Mouse (Mus musculus) limb, embryonic 12.5 days (tissue): ENCODE data around the gene E130309D02Rik. TPM values are rescaled to one million over a fixed set of nuclear protein-coding genes. Genes with fewer than 3 reads are reported as not detected.

Experiments
- ATAC-seq: fragments of 200-750 bp; cut with Nextera tagmentation; 2 replicates; pipeline ENCODE4 v1.8.0; 2017; ENCODE audit warnings: low read depth, moderate TSS enrichment; ENCODE audit not compliant: insufficient number of reproducible peaks, insufficient read depth, low FRiP score, low TSS enrichment
- H3K27ac ChIP-seq: fragments of 300-500 bp; sonication (generic); 2 replicates; pipeline ENCODE4 v1.5.1; 2016; ENCODE audit warnings: mild to moderate bottlenecking, moderate library complexity
- H3K27me3 ChIP-seq: fragments of 300-500 bp; sonication (generic); 2 replicates; pipeline ENCODE4 v1.6.1; 2016; ENCODE audit warnings: mild to moderate bottlenecking, moderate library complexity
- H3K36me3 ChIP-seq: fragments of 300-500 bp; sonication (generic); 2 replicates; pipeline ENCODE4 v1.6.1; 2016; ENCODE audit warnings: mild to moderate bottlenecking, moderate library complexity
- H3K4me1 ChIP-seq: fragments of 300-500 bp; sonication (generic); replicated peaks from 2 replicates; pipeline ENCODE4 v1.6.1; 2016
- H3K4me2 ChIP-seq: fragments of 300-500 bp; sonication (generic); 2 replicates; pipeline ENCODE4 v1.6.1; 2016; ENCODE audit warnings: mild to moderate bottlenecking, moderate library complexity
- H3K4me3 ChIP-seq: fragments of 300-500 bp; sonication (generic); replicated peaks from 2 replicates; pipeline ENCODE4 v1.5.1; 2016; ENCODE audit warnings: mild to moderate bottlenecking
- H3K9ac ChIP-seq: fragments of 300-500 bp; sonication (generic); replicated peaks from 2 replicates; pipeline ENCODE4 v1.6.1; 2016; ENCODE audit warnings: mild to moderate bottlenecking, moderate library complexity
- H3K9me3 ChIP-seq: fragments of 300-500 bp; sonication (generic); 2 replicates; pipeline ENCODE4 v1.6.1; 2016; ENCODE audit warnings: mild to moderate bottlenecking, moderate library complexity
- WGBS: fragments of 180-500 bp; shearing (Covaris S2); methylation state at CpG from one replicate; pipeline ENCODE4 v1.1.7; 2016; 5-methylcytosine and 5-hydroxymethylcytosine counted together
- polyA plus RNA-seq: library from polyadenylated mRNA; unstranded; fragments of >200 nt; fragmentation: Nextera tagmentation; extraction: Ambion mirVana; gene quantifications from 2 replicates; pipeline ENCODE4 v1.2.1, GENCODE M21; 2016

E130309D02Rik gene
- 53.9 and 56.9 TPM in 2 replicates for polyA plus RNA-seq

DNA sequence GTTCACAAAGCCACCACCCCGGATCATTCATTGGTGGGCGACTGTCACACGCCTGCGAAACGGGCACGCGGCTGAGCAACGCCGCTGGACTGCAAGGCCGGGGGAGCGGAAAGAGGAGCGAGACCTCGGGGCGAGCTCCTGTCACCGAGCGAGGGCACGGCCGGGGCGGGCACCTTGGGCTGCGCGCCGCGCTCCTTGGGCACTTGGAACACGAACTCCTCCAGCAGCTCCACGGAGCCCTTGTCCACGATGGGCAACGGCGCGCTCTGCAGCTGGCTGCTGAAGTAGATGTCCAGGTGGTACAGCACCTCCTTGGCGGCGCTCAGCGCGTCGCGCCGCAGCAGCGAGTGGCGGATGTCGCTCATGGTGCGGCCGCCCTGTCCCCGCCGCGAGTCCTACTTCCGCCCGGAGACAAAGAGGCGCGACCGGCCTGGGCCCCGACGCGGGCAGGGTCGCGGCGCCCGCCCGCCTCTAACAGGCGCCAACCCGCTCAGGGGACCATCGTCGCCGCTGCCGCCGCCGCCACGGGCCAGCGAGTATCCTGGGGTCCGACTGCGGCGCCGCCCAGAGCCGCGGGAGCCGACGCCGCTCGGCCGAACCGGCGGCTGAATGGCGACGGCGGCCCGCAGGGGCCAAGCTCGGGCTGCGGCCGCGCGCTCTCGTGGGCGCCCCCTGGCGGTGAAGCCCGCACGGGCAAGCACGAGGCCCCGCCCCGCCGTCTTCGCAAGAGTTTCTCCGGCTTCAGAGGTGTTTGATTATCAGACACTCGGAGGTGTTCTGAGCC is at the start of gene E130309D02Rik:
Gene E130309D02Rik, minus strand, starts transcription at position 631 of the 784 bp plus-strand sequence.
- H3K36me3 ChIP-seq: peaks cover 79% of the 10 kb centered on the region
- WGBS: under 1% methylated on average over 99 of the region's 101 CpGs
- ATAC-seq: peak; percentile 67

DNA sequence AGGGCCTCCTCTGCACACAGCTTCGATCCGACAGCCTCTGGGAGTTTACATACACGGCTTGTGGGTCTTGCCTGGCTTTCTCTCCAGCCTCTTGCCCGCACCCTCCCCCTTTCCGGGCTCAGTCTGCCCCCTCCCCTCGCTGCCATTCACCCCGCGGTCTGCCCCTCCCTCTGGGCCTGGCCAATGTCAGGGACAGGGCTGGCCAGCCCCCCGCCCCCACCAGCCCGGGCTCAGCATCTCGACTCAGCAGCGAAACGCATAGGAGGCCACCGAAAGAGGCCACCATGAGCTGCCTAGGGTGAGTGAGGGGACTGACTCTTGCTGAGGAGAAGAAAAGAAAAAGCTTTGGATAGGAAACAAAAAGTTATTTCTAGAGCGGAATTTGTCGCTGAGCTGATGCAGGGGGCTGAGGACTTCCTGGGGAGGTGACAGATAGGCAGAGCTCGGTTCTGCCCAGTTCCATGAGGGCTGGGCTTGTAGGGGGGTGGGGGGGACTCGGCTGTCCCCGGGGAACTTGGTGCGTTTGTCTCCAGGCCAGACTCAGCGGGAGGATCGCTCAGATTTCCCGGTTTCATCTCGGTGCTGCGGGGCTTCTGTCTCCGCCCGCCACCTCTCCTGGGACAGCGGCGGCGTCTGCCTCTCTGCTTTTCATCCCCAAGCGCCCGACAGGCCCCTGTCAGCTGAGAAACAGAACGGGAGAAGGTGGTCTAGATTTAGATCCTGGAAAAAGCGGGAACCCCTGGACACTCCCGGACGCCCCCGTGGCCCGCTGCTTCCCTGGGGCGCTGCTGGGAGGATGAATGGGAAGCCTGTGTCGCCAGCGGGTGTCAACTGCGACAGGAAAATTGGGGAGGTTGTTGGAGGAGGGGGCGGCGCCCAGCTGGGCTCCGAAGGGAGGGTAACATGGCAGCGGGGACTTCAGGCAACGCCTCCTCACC is 48.8 kb upstream of the E130309D02Rik start:
- no peaks in the 10 kb centered on the region for H3K9me3 ChIP-seq
- H3K4me2 ChIP-seq: peak overlapping the region; percentile 95
- peaks cover 77% of the 10 kb centered on the region for H3K27me3 ChIP-seq
- 1% methylated on average over 47 of the region's 47 CpGs for WGBS
- peak overlapping the region; percentile 63 for H3K9ac ChIP-seq
- no peaks in the 10 kb centered on the region for H3K36me3 ChIP-seq
- ATAC-seq: peak; percentile 66
- H3K27ac ChIP-seq: no peak overlapping the region
- H3K4me3 ChIP-seq: peak overlapping the region; percentile 48
- peaks cover 11% of the 10 kb centered on the region; the same call in 1 of the 2 replicates for H3K4me1 ChIP-seq

More for the DNA sequence above, at the start of gene E130309D02Rik:
- H3K9me3 ChIP-seq: no peaks in the 10 kb centered on the region
- peak within 1 kb of the TSS; percentile 96 for H3K9ac ChIP-seq
- H3K27me3 ChIP-seq: no peaks in the 10 kb centered on the region
- H3K4me3 ChIP-seq: peak within 1 kb of the TSS; percentile 85
- H3K4me1 ChIP-seq: peaks cover 15% of the 10 kb centered on the region
- H3K27ac ChIP-seq: peak within 1 kb of the TSS; percentile 92
- H3K4me2 ChIP-seq: peak within 1 kb of the TSS; percentile 84

DNA sequence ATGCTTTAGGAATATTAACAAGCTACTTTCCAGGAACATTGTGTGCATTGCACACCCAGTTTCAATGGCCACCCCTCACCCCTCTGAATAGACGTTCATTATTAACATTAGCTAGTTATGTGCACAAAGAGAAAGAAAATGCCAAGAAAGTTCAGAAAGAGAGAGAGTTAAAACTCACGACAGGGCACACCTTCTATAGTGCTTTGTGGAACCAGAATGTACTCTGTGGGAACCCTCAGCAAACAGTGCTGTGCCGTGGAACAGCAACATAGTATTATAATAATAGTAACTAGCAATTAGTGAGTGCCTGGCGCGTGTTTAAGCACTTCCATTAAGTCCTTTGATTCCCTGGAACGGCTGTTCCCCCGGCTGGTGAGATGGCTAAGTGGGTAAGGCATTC is 46.3 kb upstream of the E130309D02Rik start:
- Histone ChIP-seq H3K4me3 (no peak overlapping the region), H3K9me3 (no peaks in the 10 kb centered on the region), H3K27ac (no peak overlapping the region), H3K27me3 (peaks cover 82% of the 10 kb centered on the region), H3K9ac (no peak overlapping the region), H3K4me2 (no peak overlapping the region), H3K4me1 (peaks cover 23% of the 10 kb centered on the region), H3K36me3 (no peaks in the 10 kb centered on the region)
- no peak for ATAC-seq
- 61% methylated on average over 7 of the region's 7 CpGs for WGBS

DNA sequence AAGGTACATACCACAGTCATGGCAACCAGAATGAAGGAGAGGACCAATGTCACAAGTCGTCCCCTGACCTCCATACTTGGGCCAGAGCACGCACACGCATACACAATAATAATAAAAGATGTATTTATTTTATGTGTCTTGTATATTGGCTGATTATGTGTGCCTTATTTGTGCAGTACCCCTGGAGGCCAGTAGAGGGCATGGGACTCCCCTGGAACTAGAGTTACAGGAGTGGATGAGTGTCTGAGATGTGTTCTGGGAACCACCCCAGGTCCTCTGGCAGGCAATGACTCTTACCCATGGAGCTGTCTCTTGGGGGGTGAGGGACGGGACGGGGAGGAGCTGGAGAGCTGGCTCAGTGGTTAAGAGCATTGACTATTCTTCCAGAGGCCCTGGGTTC is 44.8 kb upstream of the E130309D02Rik start:
- no peak overlapping the region for H3K4me2 ChIP-seq
- no peak overlapping the region for H3K9ac ChIP-seq
- no peaks in the 10 kb centered on the region for H3K36me3 ChIP-seq
- no peak overlapping the region for H3K27ac ChIP-seq
- peaks cover 23% of the 10 kb centered on the region for H3K4me1 ChIP-seq
- no peaks in the 10 kb centered on the region for H3K9me3 ChIP-seq
- ATAC-seq: no peak
- H3K4me3 ChIP-seq: no peak overlapping the region
- WGBS: 59% methylated on average over 5 of the region's 5 CpGs
- peaks cover 78% of the 10 kb centered on the region for H3K27me3 ChIP-seq

DNA sequence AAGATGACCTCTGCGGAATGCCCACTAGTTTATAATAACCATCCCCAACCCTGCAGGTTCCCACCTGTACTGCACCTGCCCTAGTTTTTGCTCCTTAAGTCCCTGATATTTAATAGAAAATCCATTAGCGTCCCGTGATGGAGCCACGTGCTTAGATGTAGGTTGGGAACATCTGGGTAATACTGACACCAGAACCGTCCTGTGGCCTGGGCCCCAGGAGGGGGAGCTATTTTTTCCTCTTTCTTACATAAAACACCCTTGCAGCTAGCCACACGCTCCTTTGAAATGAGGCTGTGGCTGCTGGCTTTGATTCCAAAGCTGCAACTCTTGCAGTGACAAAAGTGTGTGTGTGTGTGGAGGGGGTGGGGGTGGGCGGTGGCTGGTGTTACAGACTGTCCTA is 44.1 kb upstream of the E130309D02Rik start:
- Histone ChIP-seq H3K4me2 (no peak overlapping the region), H3K36me3 (no peaks in the 10 kb centered on the region), H3K9ac (no peak overlapping the region), H3K27me3 (peaks cover 76% of the 10 kb centered on the region), H3K4me1 (peaks cover 20% of the 10 kb centered on the region), H3K4me3 (no peak overlapping the region), H3K27ac (no peak overlapping the region), H3K9me3 (no peaks in the 10 kb centered on the region)
- 32% methylated on average over 7 of the region's 7 CpGs for WGBS
- no peak for ATAC-seq

- WGBS: 2% methylated on average over 26 of the region's 28 CpGs
- H3K9ac ChIP-seq: peak overlapping the region; percentile 52
- no peak overlapping the region for H3K27ac ChIP-seq
- peaks cover 63% of the 10 kb centered on the region for H3K27me3 ChIP-seq
- peak overlapping the region; percentile 59 for H3K4me2 ChIP-seq
- ATAC-seq: no peak
- H3K36me3 ChIP-seq: no peaks in the 10 kb centered on the region
- H3K4me3 ChIP-seq: peak overlapping the region; percentile 34
- H3K9me3 ChIP-seq: 0 out of 2 replicates have a peak, but pooled peaks cover 3% of the 10 kb centered on the region
- H3K4me1 ChIP-seq: peaks cover 12% of the 10 kb centered on the region
Measured at GRCm38 (mm10) chr5:143357564-143357963, 42.4 kb upstream of the E130309D02Rik start.

- ATAC-seq: no peak
- Histone ChIP-seq H3K27me3 (peaks cover 60% of the 10 kb centered on the region), H3K4me2 (peak within 1 kb of the TSS; percentile 59), H3K4me1 (peaks cover 12% of the 10 kb centered on the region), H3K9ac (peak within 1 kb of the TSS; percentile 52), H3K36me3 (no peaks in the 10 kb centered on the region), H3K4me3 (peak within 1 kb of the TSS; percentile 34), H3K9me3 (0 out of 2 replicates have a peak, but pooled peaks cover 6% of the 10 kb centered on the region), H3K27ac (no peak within 1 kb of the TSS)
- WGBS: 19% methylated on average over 17 of the region's 17 CpGs
Measured at GRCm38 (mm10) chr5:143356686-143357388, 41.7 kb upstream of the E130309D02Rik start, which contains the start of gene Grid2ip. Grid2ip (plus strand) TSS chr5:143357338.

DNA sequence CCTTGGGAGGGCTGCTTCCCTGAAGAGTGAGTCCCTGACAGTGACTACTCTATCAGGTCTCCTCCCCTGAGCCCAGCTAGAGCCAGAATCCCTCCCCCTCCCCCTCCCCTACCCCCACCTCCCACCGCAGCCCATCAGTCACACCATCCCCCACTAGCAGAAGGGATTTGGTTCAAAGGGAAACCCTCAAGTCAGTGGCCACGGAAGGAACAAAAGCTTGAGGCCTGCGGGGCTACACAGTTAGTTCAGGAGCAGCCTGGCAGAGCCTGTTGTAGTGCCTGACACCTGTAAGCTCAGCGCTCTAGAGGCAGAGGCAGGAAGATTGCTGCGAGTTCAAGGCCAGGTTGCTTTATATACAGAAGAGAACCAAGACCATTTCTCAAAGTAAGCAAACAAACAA is 40.9 kb upstream of the E130309D02Rik start:
- Histone ChIP-seq H3K27me3 (peaks cover 52% of the 10 kb centered on the region), H3K36me3 (no peaks in the 10 kb centered on the region), H3K4me1 (peaks cover 12% of the 10 kb centered on the region), H3K4me3 (no peak overlapping the region), H3K9me3 (peaks cover 11% of the 10 kb centered on the region; the same call in 1 of the 2 replicates), H3K4me2 (no peak overlapping the region), H3K9ac (no peak overlapping the region), H3K27ac (no peak overlapping the region)
- WGBS: 37% methylated on average over 5 of the region's 5 CpGs
- no peak for ATAC-seq

DNA sequence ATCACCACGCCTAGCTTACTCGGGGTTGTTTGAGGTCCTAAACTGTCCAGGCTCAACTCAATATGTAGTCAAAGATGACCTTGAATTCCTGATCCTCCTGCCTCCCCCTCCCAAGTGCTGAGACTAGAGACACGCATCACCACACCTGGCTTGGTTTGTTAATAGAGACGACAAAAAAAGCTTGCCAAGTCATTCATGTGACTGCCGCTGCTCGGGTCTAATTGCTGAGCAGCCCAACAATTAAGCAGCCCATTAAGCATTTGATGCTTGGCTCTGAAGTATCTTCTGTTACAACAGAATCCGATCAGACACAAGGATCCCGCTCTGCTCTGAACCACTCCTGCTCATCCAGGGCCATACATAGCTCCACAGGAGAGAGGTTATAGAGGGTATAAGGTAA is 31.2 kb upstream of the E130309D02Rik start:
- no peak overlapping the region for H3K9ac ChIP-seq
- peaks cover 15% of the 10 kb centered on the region; the same call in 1 of the 2 replicates for H3K9me3 ChIP-seq
- H3K27ac ChIP-seq: no peak overlapping the region
- no peak overlapping the region for H3K4me3 ChIP-seq
- H3K4me1 ChIP-seq: no peaks in the 10 kb centered on the region
- no peak for ATAC-seq
- no peak overlapping the region for H3K4me2 ChIP-seq
- WGBS: 79% methylated on average over 8 of the region's 8 CpGs
- H3K27me3 ChIP-seq: no peaks in the 10 kb centered on the region; the same call in 1 of the 2 replicates
- H3K36me3 ChIP-seq: no peaks in the 10 kb centered on the region

- Histone ChIP-seq H3K4me1 (no peaks in the 10 kb centered on the region), H3K9ac (no peak overlapping the region), H3K36me3 (no peaks in the 10 kb centered on the region), H3K27me3 (peaks cover 11% of the 10 kb centered on the region; the same call in 1 of the 2 replicates), H3K4me3 (no peak overlapping the region), H3K4me2 (no peak overlapping the region), H3K27ac (no peak overlapping the region), H3K9me3 (no peaks in the 10 kb centered on the region)
- WGBS: 52% methylated on average over 6 of the region's 6 CpGs
- no peak for ATAC-seq
Measured at GRCm38 (mm10) chr5:143339603-143340002, 24.4 kb upstream of the E130309D02Rik start.
